Mouse (Mus musculus): ENCODE results near the gene Ly9.

The Ly9 gene

DNA sequence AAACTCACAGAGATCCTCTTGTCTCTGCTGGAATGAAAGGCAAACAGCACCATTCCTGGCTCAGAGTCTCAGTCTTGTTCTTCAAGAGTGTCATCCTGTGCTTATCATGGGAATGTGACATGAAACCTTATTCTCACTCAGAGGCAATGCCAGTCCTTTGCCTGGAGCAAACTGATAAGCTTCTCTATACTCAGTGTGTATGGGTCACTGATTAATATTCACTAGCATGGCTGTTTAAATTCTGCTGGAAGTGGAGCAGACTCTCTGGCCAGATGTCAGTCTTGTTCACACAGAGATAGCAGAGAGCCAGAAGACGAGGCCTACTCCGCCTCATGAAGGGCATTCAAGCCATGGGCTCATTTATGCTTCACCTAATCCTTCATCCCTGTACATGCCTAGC is 22.6 kb downstream of the Ly9 start:
- no peak for DNase-seq (ENCODE audit: low read depth, low spot score)

GRCm38 (mm10) chr1:171577168-171577567 is 30.0 kb downstream of the Ly9 start:
- DNase-seq (ENCODE audit: low read depth, low spot score), result no peak

DNA sequence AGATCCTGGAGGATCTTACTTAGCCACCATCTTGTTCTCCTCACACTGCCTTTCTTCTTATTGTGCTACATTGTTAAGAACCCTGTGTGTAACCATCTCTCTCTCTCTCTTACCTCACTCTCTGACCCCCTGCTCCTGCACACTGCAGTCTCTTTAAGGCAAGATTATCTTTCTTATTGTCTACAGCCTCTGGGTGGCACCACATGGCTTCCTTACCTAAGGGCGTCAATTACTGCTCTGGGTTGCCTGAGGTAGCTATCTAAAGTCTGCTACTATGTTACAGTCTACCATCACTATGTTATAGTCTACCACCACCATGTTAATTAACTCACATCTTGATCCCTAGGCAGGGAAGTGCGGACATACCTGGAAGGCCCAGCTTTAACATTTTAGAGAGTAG is 38.8 kb downstream of the Ly9 start:
- no peak for DNase-seq (ENCODE audit: low read depth, low spot score)

DNA sequence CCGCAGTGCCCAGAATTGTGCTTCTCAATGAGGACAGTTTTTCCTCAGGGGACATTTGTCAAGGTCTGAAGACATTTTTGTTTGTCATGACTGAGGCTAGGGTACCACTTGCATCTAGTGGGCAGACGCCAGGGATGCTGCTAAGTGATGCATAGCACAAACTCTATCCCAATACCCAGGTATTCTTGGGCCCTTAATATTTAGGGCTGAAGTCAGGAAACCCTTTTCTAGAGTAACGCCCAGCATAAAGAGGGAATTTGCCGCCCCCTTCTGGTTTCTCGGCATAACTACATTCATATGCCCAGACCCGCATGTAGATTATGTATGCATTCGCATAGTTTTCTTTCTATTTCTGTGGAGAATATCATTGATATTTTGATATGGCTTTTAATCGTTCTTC is 40.4 kb downstream of the Ly9 start:
- DNase-seq (ENCODE audit: low read depth, low spot score), result peak; percentile 72

DNA sequence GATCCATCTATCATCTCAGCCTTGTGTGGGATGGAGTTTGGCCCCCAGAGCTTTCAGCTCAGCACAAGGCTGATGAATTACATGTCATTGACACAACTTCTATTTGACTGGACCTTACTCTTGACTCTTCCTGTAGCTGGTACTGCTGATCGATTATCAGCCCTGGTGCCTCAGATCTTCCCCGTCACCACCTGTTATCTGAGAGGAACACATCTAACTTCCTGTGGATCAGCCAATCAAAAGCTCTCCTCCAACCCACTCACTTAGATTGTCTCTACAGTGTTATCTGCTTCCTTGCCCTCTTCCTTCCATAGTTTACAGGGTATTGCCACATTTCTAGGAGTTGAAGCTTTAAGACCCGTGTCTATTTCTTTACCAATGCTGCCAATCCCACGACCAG is 41.3 kb downstream of the Ly9 start:
- no peak for DNase-seq (ENCODE audit: low read depth, low spot score)

GRCm38 (mm10) chr1:171564247-171564646 is 43.0 kb downstream of the Ly9 start:
- DNase-seq (ENCODE audit: low read depth, low spot score), result peak; percentile 47

- DNase-seq (ENCODE audit: low read depth, low spot score), result no peak
Observed at GRCm38 (mm10) chr1:171563042-171563441, 44.2 kb downstream of the Ly9 start.

GRCm38 (mm10) chr1:171561639-171562225 is 45.5 kb downstream of the Ly9 start:
- no peak for DNase-seq (ENCODE audit: low read depth, low spot score)

DNA sequence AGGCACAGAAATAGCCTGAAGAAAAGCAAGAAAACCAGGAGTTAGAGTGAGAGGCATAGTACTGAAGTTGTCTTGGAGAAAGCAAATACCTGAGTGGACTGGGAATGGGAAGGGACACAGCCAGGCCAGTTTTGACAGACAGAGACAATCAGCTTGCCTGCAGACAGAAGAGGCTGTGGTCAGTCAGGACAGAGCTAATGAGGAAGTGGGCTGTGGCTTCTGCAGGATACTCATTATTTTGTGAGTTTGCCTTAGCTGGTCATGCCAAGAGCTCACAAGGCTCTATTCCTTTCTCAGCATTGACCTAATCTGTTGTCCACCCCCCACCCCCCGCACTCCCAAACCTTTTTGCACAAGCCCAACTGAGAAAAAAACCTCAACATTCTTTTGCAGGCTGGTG is 46.0 kb downstream of the Ly9 start:
- no peak for DNase-seq (ENCODE audit: low read depth, low spot score)

DNA sequence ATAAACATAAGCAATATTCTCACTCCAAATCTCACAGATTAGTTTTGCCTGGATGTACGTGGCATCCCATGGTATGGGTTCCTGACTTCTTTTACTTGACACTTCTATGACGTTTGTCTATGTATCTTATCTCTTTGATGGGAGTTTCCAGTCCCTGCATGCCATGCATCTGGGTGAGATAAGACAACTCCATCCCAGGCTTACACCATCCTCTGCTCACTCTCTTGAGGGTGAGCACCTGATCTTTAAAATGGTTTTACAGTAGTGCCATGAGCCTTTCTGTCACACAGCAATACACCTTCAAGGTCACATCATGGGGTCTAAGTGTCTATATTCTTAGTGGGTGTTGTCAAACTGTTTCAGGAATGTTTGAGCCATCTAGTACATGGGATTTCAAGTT is 46.9 kb downstream of the Ly9 start:
- no peak for DNase-seq (ENCODE audit: low read depth, low spot score)

DNA sequence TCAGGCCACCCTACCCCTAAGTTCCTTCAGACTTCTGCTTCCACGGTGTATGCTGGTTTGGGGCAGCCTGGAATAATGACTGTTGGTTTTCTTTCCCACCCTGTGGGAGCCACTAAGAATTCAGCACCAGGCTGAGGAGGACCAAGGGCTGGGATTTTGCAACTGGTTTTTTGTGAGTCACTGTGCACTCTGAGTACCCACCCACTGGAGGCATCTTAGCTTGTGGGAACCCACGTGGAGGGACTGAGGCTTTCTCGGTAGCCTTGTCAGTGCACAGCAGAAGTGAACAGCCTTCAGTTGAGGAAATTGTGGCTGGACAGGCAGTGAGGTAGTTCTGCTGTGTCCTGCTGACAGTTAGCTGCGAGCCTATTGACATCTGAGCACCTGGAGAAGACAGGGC is 48.3 kb downstream of the Ly9 start, which contains the start of gene Cd244a:
Gene Cd244a, plus strand, starts transcription at position 296 of the 400 bp plus-strand sequence.
- no peak for DNase-seq (ENCODE audit: low read depth, low spot score)

GRCm38 (mm10) chr1:171558407-171558806 is 48.8 kb downstream of the Ly9 start:
- no peak for DNase-seq (ENCODE audit: low read depth, low spot score)

- no peak for DNase-seq (ENCODE audit: low read depth, low spot score)
Observed at GRCm38 (mm10) chr1:171556366-171556765, 50.8 kb downstream of the Ly9 start.

DNA sequence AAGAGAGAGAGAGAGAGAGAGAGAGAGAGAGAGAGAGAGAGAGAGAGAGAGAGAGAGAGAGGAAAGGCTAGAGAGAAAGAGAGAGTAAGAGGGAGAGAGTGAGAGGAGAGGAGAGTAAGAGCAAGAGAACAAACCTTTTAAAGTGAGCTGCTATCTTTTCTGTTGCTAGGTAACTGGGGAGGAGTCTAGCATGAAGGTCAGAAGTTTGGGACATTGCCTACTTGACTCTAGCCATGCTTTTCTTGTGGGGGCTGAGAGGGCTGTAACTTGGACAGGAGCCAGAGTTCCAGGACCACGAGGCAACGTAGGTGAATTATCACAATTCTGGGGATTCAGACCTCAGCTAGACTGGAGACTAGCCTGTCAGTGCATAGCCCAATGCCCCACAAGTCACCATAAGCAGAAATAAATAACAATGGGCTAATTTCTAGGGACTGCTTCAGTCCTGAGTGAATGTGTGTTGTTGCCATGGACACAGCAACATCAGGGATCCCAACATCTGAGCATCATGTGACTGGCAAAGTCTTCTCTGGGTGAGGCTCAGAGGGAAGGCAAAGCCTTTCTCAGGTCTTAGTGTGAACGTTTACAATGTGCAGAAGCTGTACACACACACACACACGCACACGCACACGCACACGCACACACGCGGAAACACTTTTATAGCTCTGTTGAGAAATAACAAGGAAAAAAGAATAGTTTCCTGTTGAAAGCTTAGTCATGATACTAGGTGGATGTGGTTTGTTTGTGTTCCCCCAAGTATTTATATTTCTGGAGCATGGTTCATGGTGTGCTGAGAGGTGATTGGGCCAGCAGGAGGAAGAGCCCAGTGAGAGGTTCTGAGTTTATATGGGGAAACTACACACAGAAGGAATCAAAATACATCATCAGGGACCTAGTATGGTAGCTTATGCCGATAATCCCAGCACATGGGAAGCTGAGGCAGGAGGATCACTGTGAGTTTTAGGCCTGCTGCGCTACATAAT is 53.6 kb downstream of the Ly9 start:
- DNase-seq (ENCODE audit: low read depth, low spot score), result no peak

GRCm38 (mm10) chr1:171552230-171552629 is 55.0 kb downstream of the Ly9 start:
- DNase-seq (ENCODE audit: low read depth, low spot score), result no peak

GRCm38 (mm10) chr1:171551326-171551725 is 55.9 kb downstream of the Ly9 start:
- DNase-seq (ENCODE audit: low read depth, low spot score), result no peak

DNA sequence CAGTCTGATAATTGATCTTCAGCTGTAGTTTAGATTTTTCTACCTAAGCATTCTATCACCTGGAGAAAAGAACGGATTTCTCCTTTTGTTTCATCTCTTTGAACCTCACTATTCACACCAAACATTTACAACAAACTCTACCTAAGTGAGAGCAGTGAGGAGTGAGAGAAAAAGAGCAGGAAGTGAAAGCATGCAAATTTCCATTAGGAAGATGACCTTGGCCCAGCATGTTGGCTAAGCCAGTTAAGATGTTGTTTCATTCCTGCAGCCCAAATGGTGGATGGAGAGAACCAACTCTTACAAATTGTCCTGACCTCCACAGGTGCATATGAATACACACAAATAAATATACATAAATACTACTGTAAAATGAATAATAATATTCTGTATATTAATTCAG is 66.5 kb downstream of the Ly9 start:
- DNase-seq (ENCODE audit: low read depth, low spot score), result no peak

Measured in embryo, embryonic 11.5 days (tissue).